Mouse (Mus musculus) forebrain, embryonic 10.5 days (tissue): ENCODE measurements at regions not wholly inside any gene's neighbourhood (a gene's known extent, or its start where the extent isn't known, plus 50 kb on each side); places are given as distances from the start of the nearest gene placed in this dataset.

ENCODE experiments used
- DNase-seq: peaks from one replicate; pipeline ENCODE4 v3.0.0-alpha.2; 2017; ENCODE audit warnings: low spot score; ENCODE audit errors: extremely low spot score
- H3K27ac ChIP-seq: fragments of 300-500 bp; sonication (generic); 2 replicates; pipeline ENCODE4 v1.5.1; 2016; ENCODE audit warnings: mild to moderate bottlenecking
- H3K27me3 ChIP-seq: fragments of 300-500 bp; sonication (generic); 2 replicates; pipeline ENCODE4 v1.6.1; 2016; ENCODE audit warnings: mild to moderate bottlenecking; ENCODE audit not compliant: poor library complexity, severe bottlenecking
- H3K36me3 ChIP-seq: fragments of 300-500 bp; sonication (generic); replicated peaks from 2 replicates; pipeline ENCODE4 v1.6.1; 2016; ENCODE audit warnings: mild to moderate bottlenecking, moderate library complexity
- H3K4me1 ChIP-seq: fragments of 300-500 bp; sonication (generic); 2 replicates; pipeline ENCODE4 v1.6.1; 2016
- H3K4me3 ChIP-seq: fragments of 300-500 bp; sonication (generic); 2 replicates; pipeline ENCODE4 v1.5.1; 2016; ENCODE audit warnings: mild to moderate bottlenecking, moderate library complexity
- H3K9me3 ChIP-seq: fragments of 300-500 bp; sonication (generic); 2 replicates; pipeline ENCODE4 v1.6.1; 2016; ENCODE audit warnings: mild to moderate bottlenecking, moderate library complexity
- WGBS: fragments of 180-500 bp; shearing (Covaris S2); methylation state at CpG from one replicate; pipeline ENCODE4 v1.1.7; 2016; 5-methylcytosine and 5-hydroxymethylcytosine counted together

DNA sequence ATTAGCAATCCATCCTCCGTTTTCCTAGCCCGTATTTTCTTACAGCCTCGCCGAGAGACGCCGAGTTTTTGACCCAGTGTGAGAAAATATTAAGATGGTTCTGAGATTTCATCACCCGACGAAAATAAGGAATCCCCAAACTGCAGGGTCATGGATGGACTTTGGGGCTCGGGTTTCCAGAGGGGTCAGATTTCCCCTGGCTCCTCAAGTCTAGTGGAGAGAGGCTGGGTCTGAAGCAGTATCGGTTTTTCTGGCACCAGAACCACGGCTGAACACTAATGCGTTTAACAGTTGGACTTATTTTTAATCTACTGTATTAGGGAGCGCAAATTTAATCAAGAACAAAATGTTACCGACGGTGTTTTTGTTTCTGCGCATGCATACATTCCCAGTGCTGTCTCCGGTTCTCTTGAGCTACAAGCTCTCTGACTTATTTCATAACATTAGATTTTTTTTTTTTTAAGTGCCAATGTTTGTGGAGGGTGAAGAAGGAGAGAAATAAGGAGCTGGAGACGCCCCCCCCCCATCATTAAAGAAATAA lies 75.2 kb upstream of the Arid5b start:
- H3K9me3 ChIP-seq = no peaks in the 10 kb centered on the region
- DNase-seq = no peak
- no peak overlapping the region for H3K4me3 ChIP-seq
- 0 out of 2 replicates have a peak overlapping the region, but pooled peaks have one; percentile 35 for H3K27ac ChIP-seq
- no peaks in the 10 kb centered on the region for H3K36me3 ChIP-seq
- WGBS = 79% methylated on average over 18 of the region's 18 CpGs
- H3K27me3 ChIP-seq = no peaks in the 10 kb centered on the region
- H3K4me1 ChIP-seq = peaks cover 47% of the 10 kb centered on the region

DNA sequence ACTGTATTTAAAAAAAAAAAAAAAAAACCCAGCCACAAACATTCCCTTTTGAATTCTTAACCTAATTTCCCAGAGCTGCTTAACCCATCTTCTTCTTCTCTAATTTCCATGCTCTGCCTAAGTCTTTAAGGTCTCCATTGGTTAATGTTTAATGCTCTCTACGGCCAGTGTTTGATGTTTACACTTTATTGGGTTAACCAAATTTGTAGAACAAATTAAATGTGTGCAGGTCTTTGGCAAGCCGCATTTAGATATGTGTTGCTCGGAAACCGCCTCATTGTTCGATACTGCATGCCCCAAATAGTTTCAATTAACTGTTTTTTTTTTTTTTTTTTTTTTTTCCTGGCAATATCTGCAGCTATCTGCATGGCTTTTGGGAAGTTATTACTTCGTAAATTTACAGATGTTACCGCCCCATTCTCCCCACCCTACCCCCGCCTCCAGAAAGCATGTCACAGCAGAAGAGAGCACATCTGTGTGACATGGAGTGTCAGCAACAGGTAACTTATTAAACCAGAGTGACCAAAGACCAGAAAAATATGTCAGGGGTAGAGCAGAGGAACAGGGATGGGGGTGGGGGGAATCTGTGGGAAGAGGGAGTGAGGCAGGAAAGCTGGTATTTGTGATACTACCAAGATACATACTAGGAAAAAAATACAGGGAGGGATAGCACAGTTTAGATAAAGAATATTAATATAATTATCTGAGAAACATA lies 73.5 kb upstream of the Arid5b start:
- Histone ChIP-seq H3K4me1 (peaks cover 52% of the 10 kb centered on the region), H3K27me3 (no peaks in the 10 kb centered on the region), H3K4me3 (no peak overlapping the region), H3K9me3 (no peaks in the 10 kb centered on the region), H3K27ac (no peak overlapping the region), H3K36me3 (no peaks in the 10 kb centered on the region)
- WGBS = 89% methylated on average over 8 of the region's 8 CpGs
- DNase-seq = no peak

DNA sequence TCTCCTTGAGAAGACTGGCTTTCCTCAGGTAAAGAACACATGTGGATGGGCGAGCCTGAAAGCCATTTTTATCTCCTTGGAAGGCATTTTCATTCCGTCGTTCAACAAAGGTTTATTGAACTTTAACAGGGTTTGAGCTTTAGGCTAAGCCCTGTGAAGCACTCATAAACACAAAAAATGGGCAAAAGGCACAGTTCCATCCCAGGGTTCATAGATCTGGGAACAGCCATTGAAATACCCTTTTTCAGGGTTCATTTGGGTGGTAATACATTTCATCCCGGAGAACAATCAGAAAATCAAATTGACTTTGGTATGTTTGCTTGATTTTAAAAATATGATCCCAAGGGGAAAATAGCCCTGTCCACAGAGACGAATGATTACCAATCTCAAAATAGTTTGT lies 72.9 kb upstream of the Arid5b start:
- Histone ChIP-seq H3K9me3 (no peaks in the 10 kb centered on the region), H3K36me3 (no peaks in the 10 kb centered on the region), H3K4me3 (no peak overlapping the region), H3K4me1 (peaks cover 51% of the 10 kb centered on the region), H3K27me3 (no peaks in the 10 kb centered on the region), H3K27ac (no peak overlapping the region)
- 92% methylated on average over 5 of the region's 5 CpGs for WGBS
- DNase-seq = no peak

DNA sequence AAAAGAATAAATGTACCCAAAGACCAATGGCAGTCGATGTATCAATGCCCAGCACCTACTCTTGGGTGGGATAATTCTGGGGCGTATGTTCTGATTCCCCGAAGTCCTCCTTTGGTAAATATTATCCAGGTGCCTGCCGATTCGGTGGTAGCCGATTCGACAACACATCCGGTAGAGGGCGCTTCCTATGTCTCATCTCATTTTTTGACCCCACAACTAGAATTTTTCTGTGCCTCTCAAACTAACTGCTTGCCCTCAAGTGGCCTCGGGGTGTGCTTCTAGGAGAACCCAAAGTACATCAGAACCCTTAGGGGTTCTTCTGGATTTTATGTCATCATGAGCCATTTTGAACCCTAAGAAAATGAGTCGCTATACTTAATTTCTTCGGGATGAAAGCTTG lies 72.3 kb upstream of the Arid5b start:
- no peak for DNase-seq
- Histone ChIP-seq H3K4me3 (no peak overlapping the region), H3K9me3 (no peaks in the 10 kb centered on the region), H3K4me1 (peaks cover 52% of the 10 kb centered on the region), H3K36me3 (no peaks in the 10 kb centered on the region), H3K27me3 (no peaks in the 10 kb centered on the region), H3K27ac (no peak overlapping the region)
- 91% methylated on average over 12 of the region's 12 CpGs for WGBS

DNA sequence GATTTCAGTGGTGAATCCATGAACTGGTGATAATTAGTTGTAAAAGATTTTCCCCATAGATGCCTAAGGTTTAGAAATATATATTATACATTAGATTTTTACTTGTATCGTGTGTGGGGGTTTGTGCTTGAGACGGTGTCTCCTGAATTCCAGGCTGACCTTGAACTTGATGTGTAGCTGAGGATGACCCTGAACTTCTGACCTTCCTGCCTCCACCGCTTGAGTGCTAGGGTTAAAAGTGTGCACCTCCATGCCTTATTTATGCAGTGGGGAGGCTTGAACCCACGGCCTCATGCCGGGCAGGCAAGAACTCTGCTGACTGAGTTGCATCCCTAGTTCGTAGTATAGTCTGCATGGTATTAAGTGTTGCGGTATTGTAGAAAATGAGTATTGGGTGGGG lies 69.3 kb upstream of the Arid5b start:
- 92% methylated on average over 7 of the region's 7 CpGs for WGBS
- Histone ChIP-seq H3K27me3 (no peaks in the 10 kb centered on the region), H3K4me3 (no peak overlapping the region), H3K9me3 (peaks cover 8% of the 10 kb centered on the region), H3K4me1 (peaks cover 24% of the 10 kb centered on the region), H3K27ac (no peak overlapping the region), H3K36me3 (no peaks in the 10 kb centered on the region)
- DNase-seq = no peak

DNA sequence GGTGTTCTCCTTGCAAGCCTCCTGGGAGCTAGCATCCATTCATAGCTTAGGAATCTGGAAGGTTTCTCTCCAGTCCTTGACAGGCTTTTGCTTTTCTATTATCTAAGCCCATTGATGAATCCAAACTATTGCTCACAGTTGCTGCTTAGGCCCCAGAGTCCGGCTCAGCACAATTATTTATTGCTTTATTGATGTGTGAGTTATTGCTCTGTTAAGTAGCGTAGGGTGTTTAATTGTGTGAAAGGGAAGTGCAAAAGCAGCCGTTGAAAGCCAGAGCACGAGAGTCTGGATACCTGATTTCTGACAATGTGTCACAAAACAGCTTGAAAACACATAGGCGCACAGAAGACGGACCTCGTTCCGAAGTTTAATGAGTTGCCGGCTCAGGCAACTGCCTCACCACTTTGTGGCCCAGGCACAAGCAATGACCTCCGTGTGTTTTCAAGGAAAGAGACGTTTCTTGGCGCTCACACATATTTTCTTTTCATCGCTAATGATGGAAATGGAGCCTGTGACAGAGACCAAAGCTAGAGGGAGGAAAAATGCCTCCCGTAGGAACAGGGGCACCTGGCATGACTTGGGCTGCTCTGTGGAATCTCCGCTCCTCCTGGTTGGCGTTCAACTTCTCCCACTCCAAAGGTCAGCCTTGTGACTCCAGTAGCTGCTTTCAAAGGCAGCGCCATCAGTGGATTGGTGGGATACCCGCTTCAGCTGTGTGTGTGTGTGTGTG lies 66.6 kb upstream of the Arid5b start:
- Histone ChIP-seq H3K9me3 (peaks cover 15% of the 10 kb centered on the region), H3K4me1 (peaks cover 14% of the 10 kb centered on the region), H3K27me3 (no peaks in the 10 kb centered on the region), H3K27ac (no peak overlapping the region), H3K36me3 (no peaks in the 10 kb centered on the region), H3K4me3 (no peak overlapping the region)
- WGBS = 89% methylated on average over 18 of the region's 18 CpGs
- DNase-seq = no peak

DNA sequence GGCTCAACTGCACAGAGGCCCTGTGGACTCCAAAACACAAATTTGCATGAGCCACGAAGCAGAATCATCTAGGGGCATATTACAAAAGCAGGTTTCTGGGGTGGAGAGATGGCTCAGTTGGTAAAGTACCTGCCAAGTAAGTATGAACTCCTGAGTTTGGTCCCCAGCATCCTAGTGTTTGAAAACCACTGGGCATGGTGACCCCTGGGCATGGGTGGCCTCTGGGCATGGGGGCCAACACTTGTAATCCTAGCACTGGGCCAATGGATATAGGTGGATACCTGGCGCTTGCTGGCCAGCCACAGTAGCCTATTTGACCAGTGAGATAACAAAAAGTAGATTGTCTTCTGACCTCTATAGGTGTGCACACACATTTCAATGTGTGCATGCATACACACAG lies 65.7 kb upstream of the Arid5b start:
- WGBS = 85% methylated on average over 2 of the region's 2 CpGs
- no peak overlapping the region for H3K4me3 ChIP-seq
- H3K9me3 ChIP-seq = peaks cover 15% of the 10 kb centered on the region
- peaks cover 14% of the 10 kb centered on the region for H3K4me1 ChIP-seq
- no peaks in the 10 kb centered on the region for H3K36me3 ChIP-seq
- no peak for DNase-seq
- H3K27ac ChIP-seq = no peak overlapping the region
- H3K27me3 ChIP-seq = no peaks in the 10 kb centered on the region

DNA sequence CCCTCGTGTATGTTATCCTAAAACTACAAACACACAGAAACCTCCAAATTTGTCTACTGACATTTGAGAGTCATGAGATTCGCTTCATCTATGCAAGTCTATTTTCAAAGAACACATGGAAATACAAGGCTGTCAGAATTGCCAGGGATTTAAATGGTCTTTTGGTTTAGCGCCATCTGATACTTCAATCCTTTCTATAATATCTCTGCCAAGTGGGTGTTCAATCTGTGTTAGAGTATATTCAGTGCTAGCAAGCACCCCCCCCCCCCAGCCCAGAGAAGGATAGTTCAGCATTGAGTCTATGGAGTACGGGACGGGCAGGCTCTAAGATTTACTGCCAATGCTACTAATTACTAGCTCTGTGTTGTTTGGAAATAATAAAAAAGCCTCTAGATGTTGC lies 55.5 kb upstream of the Arid5b start:
- DNase-seq = no peak
- H3K36me3 ChIP-seq = no peaks in the 10 kb centered on the region
- H3K27me3 ChIP-seq = no peaks in the 10 kb centered on the region
- WGBS = 91% methylated on average over 5 of the region's 5 CpGs
- no peak overlapping the region for H3K27ac ChIP-seq
- H3K4me1 ChIP-seq = no peaks in the 10 kb centered on the region
- no peak overlapping the region for H3K4me3 ChIP-seq
- H3K9me3 ChIP-seq = no peaks in the 10 kb centered on the region
